Mouse (Mus musculus) CH12.LX (cell line): Measurements from ENCODE around the gene Ugt1a10.

Source experiments
- BHLHE40 ChIP-seq: IDR thresholded peaks from 2 replicates; pipeline ENCODE4 v1.6.1; 2011; ENCODE audit warnings: mild to moderate bottlenecking, low read depth, low read length, improper control_type of control experiment
- CTCF ChIP-seq, 2 experiments: IDR thresholded peaks in 1 of 2; conservative IDR thresholded peaks in 1 of 2; 2 replicates each; pipeline ENCODE4 v1.5.1; 2011 to 2012; ENCODE audit warnings: low read depth in 2 of 2, low read length in 2 of 2, improper control_type of control experiment in 1 of 2, inconsistent platforms in 1 of 2, mild to moderate bottlenecking in 1 of 2, moderate library complexity in 1 of 2
- EP300 ChIP-seq: IDR thresholded peaks from 2 replicates; pipeline ENCODE4 v1.6.1; 2011; ENCODE audit warnings: low read length, improper control_type of control experiment
- HCFC1 ChIP-seq: IDR thresholded peaks from 2 replicates; pipeline ENCODE4 v1.6.1; 2012; ENCODE audit warnings: low read depth, mild to moderate bottlenecking, inconsistent platforms, low read length, improper control_type of control experiment
- IRF4 ChIP-seq: IDR thresholded peaks from 2 replicates; pipeline ENCODE4 v1.6.1; 2014; ENCODE audit warnings: low read depth, mild to moderate bottlenecking, inconsistent platforms, low read length, improper control_type of control experiment
- MXI1 ChIP-seq: IDR thresholded peaks from 2 replicates; pipeline ENCODE4 v1.6.1; 2011; ENCODE audit warnings: mild to moderate bottlenecking, low read depth, low read length, improper control_type of control experiment
- UBTF ChIP-seq: IDR thresholded peaks from 2 replicates; pipeline ENCODE4 v1.6.1; 2012; ENCODE audit warnings: low read depth, mild to moderate bottlenecking, inconsistent platforms, low read length, improper control_type of control experiment, moderate library complexity
- USF1 ChIP-seq: IDR thresholded peaks from 2 replicates; pipeline ENCODE4 v1.6.1; 2014; ENCODE audit warnings: low read depth, mild to moderate bottlenecking, inconsistent platforms, low read length, improper control_type of control experiment
- ZNF384 ChIP-seq: IDR thresholded peaks from 2 replicates; pipeline ENCODE4 v1.6.1; 2012; ENCODE audit warnings: low read depth, low read length, improper control_type of control experiment, inconsistent platforms

GRCm38 (mm10) chr1:88225741-88226140 lies 170.6 kb downstream of the Ugt1a10 start:
- no peak for TF ChIP-seq ZNF384
- no peak for TF ChIP-seq MXI1
- TF ChIP-seq CTCF (conservative IDR thresholded peaks at IDR 0.05 in 1 of 2, IDR thresholded peaks at IDR 0.05 in 1 of 2; ENCODE audit: low read depth in 2 of 2, low read length in 2 of 2): no peak
- TF ChIP-seq EP300: no peak
- TF ChIP-seq USF1: no peak
- no peak for TF ChIP-seq UBTF
- no peak for TF ChIP-seq IRF4
- no peak for TF ChIP-seq BHLHE40
- TF ChIP-seq HCFC1: no peak
